Mouse (Mus musculus) heart, embryonic 12.5 days (tissue): ENCODE measurements at regions not wholly inside any gene's neighbourhood (a gene's known extent, or its start where the extent isn't known, plus 50 kb on each side); places are given as distances from the start of the nearest gene placed in this dataset.
"Not testable (repeated sequence)": the region's sequence is repeated elsewhere in the genome, so short reads cannot be mapped to it uniquely, and the experiment has no call there.

Experiments
- ATAC-seq: fragments of 200-750 bp; cut with Nextera tagmentation; 2 replicates; pipeline ENCODE4 v1.8.0; 2017; ENCODE audit warnings: moderate TSS enrichment, moderate library complexity; ENCODE audit not compliant: insufficient number of reproducible peaks, low FRiP score
- H3K27ac ChIP-seq: fragments of 300-500 bp; sonication (generic); 2 replicates; pipeline ENCODE4 v1.5.1; 2016; ENCODE audit warnings: mild to moderate bottlenecking, moderate library complexity; ENCODE audit not compliant: poor library complexity, severe bottlenecking
- H3K27me3 ChIP-seq: fragments of 300-500 bp; sonication (generic); replicated peaks from 2 replicates; pipeline ENCODE4 v1.6.1; 2016; ENCODE audit warnings: mild to moderate bottlenecking, moderate library complexity
- H3K36me3 ChIP-seq: fragments of 300-500 bp; sonication (generic); 2 replicates; pipeline ENCODE4 v1.6.1; 2016; ENCODE audit warnings: mild to moderate bottlenecking, moderate library complexity
- H3K4me1 ChIP-seq: fragments of 300-500 bp; sonication (generic); replicated peaks from 2 replicates; pipeline ENCODE4 v1.6.1; 2016; ENCODE audit warnings: mild to moderate bottlenecking
- H3K4me2 ChIP-seq: fragments of 300-500 bp; sonication (generic); 2 replicates; pipeline ENCODE4 v1.6.1; 2016; ENCODE audit warnings: mild to moderate bottlenecking, moderate library complexity
- H3K4me3 ChIP-seq: fragments of 300-500 bp; sonication (generic); 2 replicates; pipeline ENCODE4 v1.5.1; 2016; ENCODE audit warnings: mild to moderate bottlenecking
- H3K9ac ChIP-seq: fragments of 300-500 bp; sonication (generic); 2 replicates; pipeline ENCODE4 v1.6.1; 2016; ENCODE audit warnings: mild to moderate bottlenecking, moderate library complexity
- H3K9me3 ChIP-seq: fragments of 300-500 bp; sonication (generic); replicated peaks from 2 replicates; pipeline ENCODE4 v1.6.1; 2016; ENCODE audit warnings: mild to moderate bottlenecking, moderate library complexity
- WGBS: fragments of 180-500 bp; shearing (Covaris S2); methylation state at CpG from one replicate; pipeline ENCODE4 v1.1.7; 2016; 5-methylcytosine and 5-hydroxymethylcytosine counted together

DNA sequence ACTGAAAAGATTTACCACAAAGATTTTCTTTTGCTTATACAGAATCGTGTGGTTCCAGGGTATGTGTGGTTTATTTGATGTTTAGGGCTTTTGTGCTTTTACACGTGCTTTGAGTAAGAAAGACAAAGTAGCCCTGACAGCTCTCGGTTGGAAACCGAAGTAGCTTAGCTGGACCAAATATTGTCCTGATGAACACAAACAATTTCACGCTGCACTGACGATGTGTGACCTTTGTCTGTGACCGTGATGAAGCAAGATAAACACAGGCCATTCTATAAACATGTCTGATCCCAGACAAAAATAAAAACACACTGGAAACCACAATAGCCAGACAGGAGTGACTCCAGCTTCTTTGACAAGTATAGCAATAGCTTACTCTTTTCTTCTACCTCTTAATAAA lies 262.2 kb upstream of the Sfrp2 start:
- no peak overlapping the region for H3K9ac ChIP-seq
- 72% methylated on average over 7 of the region's 7 CpGs for WGBS
- no peaks in the 10 kb centered on the region for H3K36me3 ChIP-seq
- no peaks in the 10 kb centered on the region for H3K27me3 ChIP-seq
- H3K4me2 ChIP-seq = no peak overlapping the region
- no peak overlapping the region for H3K4me3 ChIP-seq
- no peak overlapping the region for H3K27ac ChIP-seq
- no peak for ATAC-seq
- no peaks in the 10 kb centered on the region for H3K4me1 ChIP-seq
- H3K9me3 ChIP-seq = no peaks in the 10 kb centered on the region

DNA sequence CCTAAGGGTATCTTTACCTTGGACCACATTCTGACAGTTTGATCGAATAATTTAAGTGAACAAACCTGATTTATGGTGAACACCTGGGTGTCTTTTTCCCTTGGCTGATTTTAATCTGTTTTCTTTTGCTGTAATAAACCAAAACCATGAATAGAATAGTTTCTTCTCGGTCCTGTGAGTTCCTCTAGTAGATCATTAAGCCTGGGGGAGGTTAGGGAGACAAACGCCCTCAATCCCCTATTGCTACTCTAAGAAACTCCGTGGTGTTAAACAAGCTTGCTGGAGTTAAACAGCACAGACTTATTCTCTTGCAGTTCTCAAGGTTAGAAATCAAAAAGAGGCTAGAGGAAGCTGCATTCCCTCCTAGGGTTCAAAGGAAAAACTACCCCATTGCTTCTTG lies 249.5 kb upstream of the Sfrp2 start:
- H3K4me1 ChIP-seq = no peaks in the 10 kb centered on the region
- no peak for ATAC-seq
- WGBS = 57% methylated on average over 4 of the region's 4 CpGs
- no peaks in the 10 kb centered on the region for H3K36me3 ChIP-seq
- H3K4me2 ChIP-seq = no peak overlapping the region
- H3K9me3 ChIP-seq = no peaks in the 10 kb centered on the region
- H3K27me3 ChIP-seq = no peaks in the 10 kb centered on the region
- H3K27ac ChIP-seq = no peak overlapping the region
- no peak overlapping the region for H3K9ac ChIP-seq
- H3K4me3 ChIP-seq = no peak overlapping the region

DNA sequence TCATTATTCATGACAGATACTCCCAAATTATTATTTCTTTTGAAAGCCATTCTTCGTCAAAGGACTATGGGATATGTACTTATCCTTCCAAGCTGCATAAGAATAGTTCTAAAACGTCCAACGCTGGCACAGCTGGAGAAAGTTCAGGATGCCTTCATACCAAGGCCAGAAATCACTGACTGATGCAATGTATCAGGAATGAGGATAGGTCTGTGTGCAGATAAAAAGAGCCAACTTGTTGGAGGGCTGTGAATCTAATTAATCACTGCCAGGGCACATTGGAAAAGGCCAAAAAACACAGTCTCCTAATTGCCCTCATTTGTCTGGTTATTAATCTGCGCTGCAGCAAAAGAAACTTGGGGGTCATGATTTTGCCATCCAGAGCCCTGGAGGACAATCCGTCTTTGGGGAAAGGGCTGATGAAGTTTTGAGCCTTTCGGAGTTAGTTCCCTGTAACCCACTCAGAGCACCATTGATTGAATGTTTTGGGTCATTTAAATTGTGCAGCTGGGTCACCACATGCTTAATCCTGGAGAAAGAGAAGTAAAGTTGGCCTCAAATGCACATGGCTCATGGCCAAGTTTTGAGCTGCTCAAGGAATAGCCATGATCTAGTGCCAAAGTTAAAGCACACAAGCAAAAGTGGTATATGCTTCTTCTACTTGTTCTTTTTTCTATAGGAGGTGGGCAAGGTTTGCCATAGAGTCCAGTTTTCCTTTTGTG lies 248.0 kb upstream of the Sfrp2 start:
- 62% methylated on average over 6 of the region's 6 CpGs for WGBS
- H3K4me3 ChIP-seq = no peak overlapping the region
- H3K27ac ChIP-seq = no peak overlapping the region

DNA sequence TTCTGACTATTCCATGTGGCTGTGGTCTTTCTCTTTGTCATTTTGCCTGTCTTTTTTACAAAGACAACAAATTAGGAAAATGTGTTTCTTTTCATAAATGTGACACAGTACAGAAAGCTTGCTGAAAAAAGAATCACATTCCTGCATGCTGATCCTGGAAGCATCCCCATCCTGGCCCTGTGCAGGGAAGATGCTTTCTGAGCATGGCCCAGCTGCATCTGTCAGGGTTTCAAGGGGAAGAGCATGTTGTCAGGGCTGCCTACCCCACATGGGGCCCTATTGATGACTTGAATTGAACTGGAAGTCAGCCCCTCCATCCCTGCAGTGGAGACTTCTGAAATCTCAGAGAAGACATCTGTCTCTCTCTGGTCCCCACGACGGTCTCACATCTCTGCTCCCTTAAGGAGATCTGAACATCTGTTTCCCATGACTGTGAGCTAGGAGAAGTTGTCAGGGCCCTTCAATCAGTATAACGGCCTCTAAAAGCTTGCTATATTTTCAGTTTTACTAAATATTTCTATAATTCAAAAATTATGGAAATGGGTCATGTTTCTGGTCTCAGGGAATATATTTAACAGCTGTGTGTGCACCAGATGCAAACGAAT lies 235.8 kb upstream of the Sfrp2 start:
- Histone ChIP-seq H3K9ac (no peak overlapping the region), H3K27me3 (no peaks in the 10 kb centered on the region), H3K4me3 (no peak overlapping the region), H3K4me1 (no peaks in the 10 kb centered on the region), H3K9me3 (no peaks in the 10 kb centered on the region), H3K36me3 (no peaks in the 10 kb centered on the region), H3K4me2 (no peak overlapping the region), H3K27ac (no peak overlapping the region)
- ATAC-seq = no peak
- 71% methylated on average over 4 of the region's 4 CpGs for WGBS

More for the DNA sequence above, 248.0 kb upstream of the Sfrp2 start:
- no peaks in the 10 kb centered on the region for H3K9me3 ChIP-seq
- H3K27me3 ChIP-seq = no peaks in the 10 kb centered on the region
- no peak overlapping the region for H3K9ac ChIP-seq
- no peak for ATAC-seq
- H3K4me2 ChIP-seq = no peak overlapping the region
- no peaks in the 10 kb centered on the region for H3K36me3 ChIP-seq
- H3K4me1 ChIP-seq = no peaks in the 10 kb centered on the region

DNA sequence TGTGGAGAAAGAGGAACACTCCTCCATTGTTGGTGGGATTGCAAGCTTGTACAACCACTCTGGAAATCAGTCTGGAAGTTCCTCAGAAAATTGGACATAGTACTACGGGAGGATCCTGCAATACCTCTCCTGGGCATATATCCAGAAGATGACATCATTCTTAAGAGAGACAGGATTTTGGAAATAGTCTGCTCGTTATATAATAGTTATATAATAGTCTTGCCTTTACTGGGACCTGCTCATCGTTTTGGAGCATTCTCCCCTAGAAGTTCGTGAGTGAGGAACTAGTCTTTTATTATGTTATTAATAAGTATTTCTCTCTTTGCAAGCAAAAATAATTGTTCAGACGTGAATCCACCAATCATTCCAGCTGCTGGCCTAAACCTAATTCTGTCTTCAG lies 229.5 kb upstream of the Sfrp2 start:
- not testable (repeated sequence) for H3K4me3 ChIP-seq, H3K9me3 ChIP-seq, H3K9ac ChIP-seq, H3K36me3 ChIP-seq, H3K27me3 ChIP-seq, H3K27ac ChIP-seq, H3K4me2 ChIP-seq, ATAC-seq, H3K4me1 ChIP-seq
- 68% methylated on average over 5 of the region's 5 CpGs for WGBS

DNA sequence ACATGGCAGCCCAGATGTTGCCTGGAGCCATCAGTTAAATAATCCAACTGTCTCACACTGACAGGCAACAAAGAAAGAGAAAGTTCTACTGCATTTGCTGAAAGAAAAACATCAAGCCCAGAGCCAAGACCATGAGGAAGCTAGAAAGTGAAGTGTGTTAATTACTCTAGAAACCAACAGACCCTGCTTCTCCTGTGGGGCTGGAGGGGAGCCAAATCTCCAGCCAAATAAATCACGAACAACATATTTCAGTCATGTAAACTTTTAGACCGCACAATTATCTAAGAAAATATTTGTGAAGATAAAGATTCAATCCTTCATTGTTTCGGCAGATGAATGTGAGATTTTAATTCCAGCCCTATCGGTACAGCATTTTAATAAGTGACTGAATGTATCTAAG lies 228.9 kb upstream of the Sfrp2 start:
- Histone ChIP-seq H3K4me3 (no peak overlapping the region), H3K9me3 (no peaks in the 10 kb centered on the region), H3K4me2 (no peak overlapping the region), H3K9ac (no peak overlapping the region), H3K27me3 (no peaks in the 10 kb centered on the region), H3K4me1 (no peaks in the 10 kb centered on the region; the same call in 1 of the 2 replicates), H3K27ac (no peak overlapping the region), H3K36me3 (no peaks in the 10 kb centered on the region)
- WGBS = 75% methylated on average over 4 of the region's 4 CpGs
- no peak for ATAC-seq

DNA sequence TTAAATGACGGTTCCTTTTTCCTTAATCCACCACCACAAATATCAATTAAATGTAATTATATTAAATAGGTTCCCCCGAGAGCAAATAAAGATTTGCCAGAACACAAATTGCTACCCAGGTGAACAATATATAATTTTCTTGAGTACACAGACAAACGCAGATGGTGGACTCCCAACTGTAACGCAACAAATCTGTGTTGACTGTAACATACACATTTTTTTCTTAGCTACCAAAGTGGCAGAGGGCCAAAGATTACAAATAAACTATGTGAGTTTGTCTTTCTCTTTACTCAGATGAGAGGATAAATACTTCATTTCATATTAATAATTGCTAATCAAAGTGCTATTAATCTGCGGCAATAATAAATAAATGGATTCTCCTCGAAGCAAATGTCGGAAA lies 228.4 kb upstream of the Sfrp2 start:
- H3K4me2 ChIP-seq = no peak overlapping the region
- H3K4me3 ChIP-seq = no peak overlapping the region
- H3K27ac ChIP-seq = no peak overlapping the region
- H3K27me3 ChIP-seq = no peaks in the 10 kb centered on the region
- no peak overlapping the region for H3K9ac ChIP-seq
- 80% methylated on average over 7 of the region's 7 CpGs for WGBS
- H3K36me3 ChIP-seq = no peaks in the 10 kb centered on the region
- no peak for ATAC-seq
- no peaks in the 10 kb centered on the region for H3K9me3 ChIP-seq
- H3K4me1 ChIP-seq = no peaks in the 10 kb centered on the region; the same call in 1 of the 2 replicates

DNA sequence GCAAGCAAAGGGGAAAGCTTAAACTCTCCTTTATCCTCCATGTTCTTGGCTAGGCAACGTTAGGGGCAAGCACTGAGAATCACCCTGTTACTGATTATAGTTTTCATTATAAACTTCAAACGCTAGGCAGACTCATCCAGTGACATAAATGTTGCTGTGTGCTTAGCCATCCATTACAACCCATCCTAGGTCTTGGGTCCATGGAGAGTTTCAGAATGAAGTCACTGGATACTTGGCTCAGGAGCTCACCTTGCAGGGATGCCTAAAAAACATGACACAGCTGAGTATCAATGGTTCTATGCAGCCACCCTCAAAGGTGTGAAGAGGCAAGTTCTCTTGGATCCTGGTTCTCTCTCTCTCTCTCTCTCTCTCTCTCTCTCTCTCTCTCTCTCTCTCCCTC lies 227.2 kb upstream of the Sfrp2 start:
- no peak overlapping the region for H3K27ac ChIP-seq
- ATAC-seq = no peak
- H3K4me1 ChIP-seq = no peaks in the 10 kb centered on the region; the same call in 1 of the 2 replicates
- no peaks in the 10 kb centered on the region for H3K27me3 ChIP-seq
- no peaks in the 10 kb centered on the region; the same call in 1 of the 2 replicates for H3K9me3 ChIP-seq
- H3K4me3 ChIP-seq = no peak overlapping the region
- WGBS = 63% methylated on average over 2 of the region's 2 CpGs
- no peak overlapping the region for H3K9ac ChIP-seq
- no peaks in the 10 kb centered on the region for H3K36me3 ChIP-seq
- H3K4me2 ChIP-seq = no peak overlapping the region

DNA sequence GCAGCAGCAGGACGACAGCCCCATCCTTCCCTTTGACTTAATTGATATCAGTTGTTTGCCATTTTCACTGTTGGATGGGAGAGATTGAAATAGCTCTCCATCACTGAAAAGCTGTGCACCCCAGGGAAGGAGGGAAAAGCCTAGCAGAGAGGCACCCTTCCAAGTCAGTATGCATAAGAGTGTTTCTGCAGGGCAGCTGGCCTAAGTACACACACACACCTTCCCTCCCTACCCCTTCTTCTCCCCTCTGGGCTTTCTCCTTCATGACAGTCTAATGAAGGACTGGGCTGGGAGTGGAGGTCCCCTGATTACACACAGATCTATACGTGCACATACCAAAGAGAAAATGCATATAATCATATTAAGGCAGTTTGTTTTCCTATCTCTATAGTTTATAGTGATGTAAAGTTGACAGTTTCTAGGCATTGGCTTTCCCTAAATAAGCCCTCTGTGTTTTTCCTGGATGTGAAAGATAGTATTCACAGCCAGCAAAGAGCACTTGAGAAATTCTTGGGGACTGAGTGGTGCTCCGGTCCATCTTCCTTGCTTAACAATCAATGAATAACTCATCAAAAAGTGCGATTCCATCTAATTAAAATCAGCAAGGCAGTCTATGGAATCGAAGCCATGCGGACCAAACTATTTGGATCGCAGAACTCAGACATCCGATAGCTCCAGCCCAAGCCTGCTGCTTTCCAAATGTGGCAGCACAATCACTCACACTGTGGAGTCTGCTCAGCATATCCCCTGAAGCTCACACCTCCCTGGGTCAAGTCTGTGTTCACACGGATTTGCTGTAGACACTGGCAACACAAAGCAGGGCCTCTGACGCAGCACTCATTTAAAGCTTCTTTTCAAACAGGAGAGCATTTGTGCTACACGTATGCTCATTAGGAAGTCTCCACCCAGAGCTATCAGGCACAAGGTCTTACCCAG lies 224.9 kb upstream of the Sfrp2 start:
- H3K9ac ChIP-seq = no peak overlapping the region
- H3K27me3 ChIP-seq = no peaks in the 10 kb centered on the region
- H3K9me3 ChIP-seq = no peaks in the 10 kb centered on the region; the same call in 1 of the 2 replicates
- no peak for ATAC-seq
- no peaks in the 10 kb centered on the region for H3K36me3 ChIP-seq
- H3K4me2 ChIP-seq = no peak overlapping the region
- 64% methylated on average over 11 of the region's 11 CpGs for WGBS
- H3K27ac ChIP-seq = peak overlapping the region; percentile 14
- H3K4me3 ChIP-seq = no peak overlapping the region
- H3K4me1 ChIP-seq = no peaks in the 10 kb centered on the region; the same call in 1 of the 2 replicates

DNA sequence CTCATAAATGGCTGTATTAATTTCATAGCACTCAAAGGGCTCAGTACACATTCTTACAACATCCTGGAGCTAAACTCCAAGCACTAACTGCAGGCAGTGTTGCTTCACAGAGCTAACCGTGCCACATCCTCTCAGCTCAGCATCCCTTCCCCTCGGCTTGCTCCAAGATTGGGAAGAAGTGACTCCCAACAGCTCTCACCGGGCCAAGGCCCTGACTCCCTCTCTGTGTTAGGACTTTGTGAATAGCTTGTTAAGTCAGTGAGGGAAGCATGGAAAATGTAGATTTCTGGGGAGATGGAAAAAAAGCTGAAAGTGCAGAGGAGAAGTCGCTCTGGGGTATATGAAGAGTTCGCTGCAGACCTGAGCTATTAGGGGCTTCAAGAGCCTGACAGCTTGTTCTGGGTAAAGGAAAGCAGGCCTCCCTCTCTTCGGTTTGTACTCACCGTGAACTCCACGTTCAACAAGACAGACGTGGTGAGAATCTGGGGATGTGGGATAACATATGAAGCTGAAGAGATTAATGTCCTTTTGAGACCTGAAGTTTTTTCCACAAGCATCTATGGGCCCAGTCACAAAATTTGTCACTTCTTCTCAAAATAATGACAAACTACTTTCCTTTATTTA lies 213.5 kb upstream of the Sfrp2 start:
- Histone ChIP-seq H3K4me2 (no peak overlapping the region), H3K27ac (peak overlapping the region; percentile 44; the same call in 1 of the 2 replicates), H3K9ac (no peak overlapping the region), H3K4me1 (peaks cover 18% of the 10 kb centered on the region), H3K4me3 (no peak overlapping the region), H3K36me3 (no peaks in the 10 kb centered on the region), H3K27me3 (no peaks in the 10 kb centered on the region), H3K9me3 (no peaks in the 10 kb centered on the region)
- 58% methylated on average over 9 of the region's 9 CpGs for WGBS
- no peak for ATAC-seq

DNA sequence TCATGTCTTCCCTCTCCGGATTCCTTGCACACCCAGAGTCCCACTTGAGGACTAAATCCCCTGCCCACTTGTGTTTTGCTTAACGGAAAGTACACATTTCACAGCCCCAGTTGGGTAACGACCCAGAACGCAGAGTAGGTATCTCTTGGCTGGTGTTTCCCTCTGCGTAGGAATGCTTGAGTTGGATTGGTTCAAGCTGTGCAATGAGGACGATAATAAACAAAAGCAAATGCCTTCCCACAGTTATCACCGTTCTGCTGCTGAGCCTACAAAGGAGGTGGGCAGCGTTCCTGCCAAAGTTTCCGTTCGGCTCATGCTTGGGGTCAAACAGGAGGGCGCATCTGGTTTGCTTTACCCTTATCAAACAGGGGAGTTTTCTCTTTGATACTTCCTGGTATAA lies 212.3 kb upstream of the Sfrp2 start:
- Histone ChIP-seq H3K9me3 (no peaks in the 10 kb centered on the region), H3K4me3 (no peak overlapping the region), H3K4me2 (peak overlapping the region; percentile 3; the same call in 1 of the 2 replicates), H3K4me1 (peaks cover 18% of the 10 kb centered on the region), H3K27ac (peak overlapping the region; percentile 57), H3K36me3 (no peaks in the 10 kb centered on the region), H3K27me3 (no peaks in the 10 kb centered on the region), H3K9ac (no peak overlapping the region)
- peak; percentile 57; the same call in 1 of the 2 replicates for ATAC-seq
- WGBS = 32% methylated on average over 11 of the region's 11 CpGs
